Mouse (Mus musculus) urinary bladder, adult 2 months (tissue): ENCODE data around the gene Manbal. TPM values are rescaled to one million over a fixed set of nuclear protein-coding genes. Genes with fewer than 3 reads are reported as not detected.
A peak's percentile ranks its signal among the peaks of the same experiment; 100 is the strongest.

Experiments used
- DNase-seq: peaks from one replicate; pipeline ENCODE4 v3.0.0; 2022; ENCODE audit warnings: low spot score
- polyA plus RNA-seq: library from polyadenylated mRNA; depleted of rRNA; stranded (reverse); fragments of >200 nt; gene quantifications from 2 replicates; pipeline ENCODE4 v1.2.3, GENCODE M21; 2012; rRNA removed

Manbal gene
- polyA plus RNA-seq, 1 experiment, result 115 TPM

GRCm38 (mm10) chr2:157434041-157434440, 66.6 kb downstream of the Manbal start:
- DNase-seq, result no peak

GRCm38 (mm10) chr2:157434497-157434896, 67.1 kb downstream of the Manbal start:
- peak; percentile 84 for DNase-seq

GRCm38 (mm10) chr2:157436496-157436895, 69.1 kb downstream of the Manbal start:
- DNase-seq, result no peak

- DNase-seq, result no peak
Observed at GRCm38 (mm10) chr2:157437123-157437522, 69.7 kb downstream of the Manbal start.

GRCm38 (mm10) chr2:157441363-157441762, 74.0 kb downstream of the Manbal start:
- no peak for DNase-seq

Other genes starting within 250 kb of the Manbal start
- gene Samhd1, start 232.3 kb upstream of the Manbal start, polyA plus RNA-seq, result 57.2 and 77.9 TPM in 2 replicates
- gene Rbl1, start 163.1 kb upstream of the Manbal start, polyA plus RNA-seq, result 6.3 and 7.0 TPM in 2 replicates
- gene Rpn2, start 88.6 kb upstream of the Manbal start, polyA plus RNA-seq, result 185 and 189 TPM in 2 replicates
- gene Mroh8, start 88.0 kb upstream of the Manbal start, polyA plus RNA-seq, result 0.07 and 0.25 TPM in 2 replicates
- gene Ghrh, start 20.1 kb upstream of the Manbal start, polyA plus RNA-seq, result not detected in 2 replicates
- gene Src, start 50.9 kb downstream of the Manbal start, polyA plus RNA-seq, result 63.4 and 72.7 TPM in 2 replicates
- 7.4 and 28.8 TPM in 2 replicates for gene Nnat, start 192.5 kb downstream of the Manbal start, polyA plus RNA-seq
- gene Blcap, start 203.7 kb downstream of the Manbal start, polyA plus RNA-seq, result 58.7 and 61.9 TPM in 2 replicates